Mouse (Mus musculus) limb, embryonic 12.5 days (tissue): ENCODE measurements around the gene Rnf208. TPM values are rescaled to one million over a fixed set of nuclear protein-coding genes. Genes with fewer than 3 reads are reported as not detected.

Source experiments
- ATAC-seq: fragments of 200-750 bp; cut with Nextera tagmentation; 2 replicates; pipeline ENCODE4 v1.8.0; 2017; ENCODE audit warnings: low read depth, moderate TSS enrichment; ENCODE audit not compliant: insufficient number of reproducible peaks, insufficient read depth, low FRiP score, low TSS enrichment
- H3K27ac ChIP-seq: fragments of 300-500 bp; sonication (generic); 2 replicates; pipeline ENCODE4 v1.5.1; 2016; ENCODE audit warnings: mild to moderate bottlenecking, moderate library complexity
- H3K27me3 ChIP-seq: fragments of 300-500 bp; sonication (generic); 2 replicates; pipeline ENCODE4 v1.6.1; 2016; ENCODE audit warnings: mild to moderate bottlenecking, moderate library complexity
- H3K36me3 ChIP-seq: fragments of 300-500 bp; sonication (generic); 2 replicates; pipeline ENCODE4 v1.6.1; 2016; ENCODE audit warnings: mild to moderate bottlenecking, moderate library complexity
- H3K4me1 ChIP-seq: fragments of 300-500 bp; sonication (generic); replicated peaks from 2 replicates; pipeline ENCODE4 v1.6.1; 2016
- H3K4me2 ChIP-seq: fragments of 300-500 bp; sonication (generic); 2 replicates; pipeline ENCODE4 v1.6.1; 2016; ENCODE audit warnings: mild to moderate bottlenecking, moderate library complexity
- H3K4me3 ChIP-seq: fragments of 300-500 bp; sonication (generic); replicated peaks from 2 replicates; pipeline ENCODE4 v1.5.1; 2016; ENCODE audit warnings: mild to moderate bottlenecking
- H3K9ac ChIP-seq: fragments of 300-500 bp; sonication (generic); replicated peaks from 2 replicates; pipeline ENCODE4 v1.6.1; 2016; ENCODE audit warnings: mild to moderate bottlenecking, moderate library complexity
- H3K9me3 ChIP-seq: fragments of 300-500 bp; sonication (generic); 2 replicates; pipeline ENCODE4 v1.6.1; 2016; ENCODE audit warnings: mild to moderate bottlenecking, moderate library complexity
- WGBS: fragments of 180-500 bp; shearing (Covaris S2); methylation state at CpG from one replicate; pipeline ENCODE4 v1.1.7; 2016; 5-methylcytosine and 5-hydroxymethylcytosine counted together
- polyA plus RNA-seq: library from polyadenylated mRNA; unstranded; fragments of >200 nt; fragmentation: Nextera tagmentation; extraction: Ambion mirVana; gene quantifications from 2 replicates; pipeline ENCODE4 v1.2.1, GENCODE M21; 2016

The Rnf208 gene
- polyA plus RNA-seq, 1 experiment from 2014 or later = 7.2 TPM

DNA sequence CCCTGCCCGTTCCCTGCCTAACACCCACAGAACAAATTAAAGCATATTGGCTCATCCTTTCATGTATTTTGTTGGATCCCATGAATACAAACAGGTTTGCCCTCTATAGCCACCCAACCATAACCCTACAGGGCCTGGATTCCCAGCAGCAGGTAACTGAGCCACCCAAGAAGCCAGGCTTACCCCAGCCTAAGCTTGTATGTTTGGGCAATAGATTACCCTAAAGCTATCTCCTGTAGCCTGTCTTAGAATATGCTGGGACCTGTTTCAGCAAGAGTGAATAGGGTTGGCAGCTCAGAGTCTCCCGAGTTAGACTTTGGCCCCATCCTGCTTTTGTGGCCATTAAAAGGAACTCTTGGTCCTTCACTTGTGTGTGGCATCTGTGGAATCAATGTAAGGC, 43.5 kb downstream of the Rnf208 start:
- H3K4me1 ChIP-seq = peaks cover 8% of the 10 kb centered on the region; the same call in 1 of the 2 replicates
- no peak overlapping the region for H3K27ac ChIP-seq
- no peak overlapping the region for H3K4me3 ChIP-seq
- 89% methylated on average over 2 of the region's 2 CpGs for WGBS
- H3K27me3 ChIP-seq = peaks cover 44% of the 10 kb centered on the region
- no peaks in the 10 kb centered on the region for H3K9me3 ChIP-seq
- H3K4me2 ChIP-seq = no peak overlapping the region
- no peak for ATAC-seq
- H3K9ac ChIP-seq = no peak overlapping the region
- H3K36me3 ChIP-seq = peaks cover 57% of the 10 kb centered on the region

DNA sequence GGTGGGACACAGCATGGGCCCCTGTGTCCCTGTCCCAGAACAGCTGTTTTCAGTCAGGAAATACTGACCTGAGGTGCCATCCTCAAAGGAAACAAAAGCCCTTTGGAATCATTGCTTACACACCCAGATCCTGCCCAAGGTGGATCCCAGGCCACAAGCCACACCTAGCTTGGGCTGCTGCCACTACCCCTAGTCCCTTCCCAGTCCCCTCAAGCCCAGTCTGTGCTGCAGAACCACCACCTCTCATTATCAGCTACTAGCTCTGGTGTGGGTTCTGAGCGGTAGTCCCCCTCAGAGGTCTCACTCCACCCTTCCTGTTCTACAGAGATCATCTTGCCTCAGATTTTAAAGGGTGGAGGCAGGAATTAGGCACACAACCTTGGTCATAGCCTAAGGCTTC, 44.3 kb downstream of the Rnf208 start:
- no peak overlapping the region for H3K4me3 ChIP-seq
- 75% methylated on average over 1 of the region's 1 CpGs for WGBS
- H3K9ac ChIP-seq = no peak overlapping the region
- H3K36me3 ChIP-seq = peaks cover 49% of the 10 kb centered on the region
- no peaks in the 10 kb centered on the region for H3K9me3 ChIP-seq
- no peak overlapping the region for H3K27ac ChIP-seq
- peaks cover 52% of the 10 kb centered on the region for H3K27me3 ChIP-seq
- H3K4me2 ChIP-seq = no peak overlapping the region
- ATAC-seq = no peak
- peaks cover 11% of the 10 kb centered on the region; the same call in 1 of the 2 replicates for H3K4me1 ChIP-seq

DNA sequence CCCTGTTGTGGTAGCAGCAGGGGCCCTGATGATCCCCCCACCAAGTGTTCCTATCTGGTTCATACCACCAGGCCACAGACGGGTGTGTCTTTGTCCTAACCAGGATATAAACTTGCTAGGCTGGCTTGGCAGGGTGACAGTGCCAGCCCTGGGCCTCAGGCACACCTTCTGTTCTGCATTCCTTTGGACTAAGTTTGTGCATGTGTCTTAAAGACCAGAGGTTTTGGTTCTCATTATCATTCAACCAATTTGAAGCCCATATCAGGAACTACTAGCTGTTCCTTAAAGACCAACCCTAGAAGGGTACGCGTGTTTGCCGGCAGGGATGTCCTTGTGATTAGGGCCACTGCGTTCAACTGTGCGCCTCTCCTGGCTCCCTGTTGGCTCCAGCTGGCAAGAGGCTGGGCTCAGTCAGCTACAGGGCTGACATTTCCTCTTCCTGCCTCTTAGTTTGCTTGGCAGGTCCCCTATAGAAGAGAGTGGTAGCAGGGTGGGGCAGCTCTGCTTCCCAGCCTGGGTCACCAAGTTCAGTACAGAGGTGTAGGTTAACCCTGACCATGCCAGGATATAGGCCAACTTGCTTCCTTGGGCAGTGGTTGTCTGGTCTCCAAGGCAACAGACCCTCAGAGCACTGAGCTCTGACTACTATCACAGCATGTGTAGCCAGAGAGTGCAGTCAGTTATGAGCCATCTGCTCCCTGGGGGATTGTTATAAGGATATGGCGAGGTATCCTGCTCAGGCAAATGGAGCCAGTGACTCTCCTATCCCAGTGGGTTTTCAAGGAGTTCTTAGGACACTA, 45.0 kb downstream of the Rnf208 start:
- no peak overlapping the region for H3K27ac ChIP-seq
- H3K4me1 ChIP-seq = peaks cover 11% of the 10 kb centered on the region; the same call in 1 of the 2 replicates
- H3K9me3 ChIP-seq = no peaks in the 10 kb centered on the region
- WGBS = 60% methylated on average over 7 of the region's 7 CpGs
- H3K27me3 ChIP-seq = peaks cover 59% of the 10 kb centered on the region
- ATAC-seq = no peak
- no peak overlapping the region for H3K4me3 ChIP-seq
- no peak overlapping the region for H3K9ac ChIP-seq
- peaks cover 44% of the 10 kb centered on the region for H3K36me3 ChIP-seq
- no peak overlapping the region for H3K4me2 ChIP-seq

DNA sequence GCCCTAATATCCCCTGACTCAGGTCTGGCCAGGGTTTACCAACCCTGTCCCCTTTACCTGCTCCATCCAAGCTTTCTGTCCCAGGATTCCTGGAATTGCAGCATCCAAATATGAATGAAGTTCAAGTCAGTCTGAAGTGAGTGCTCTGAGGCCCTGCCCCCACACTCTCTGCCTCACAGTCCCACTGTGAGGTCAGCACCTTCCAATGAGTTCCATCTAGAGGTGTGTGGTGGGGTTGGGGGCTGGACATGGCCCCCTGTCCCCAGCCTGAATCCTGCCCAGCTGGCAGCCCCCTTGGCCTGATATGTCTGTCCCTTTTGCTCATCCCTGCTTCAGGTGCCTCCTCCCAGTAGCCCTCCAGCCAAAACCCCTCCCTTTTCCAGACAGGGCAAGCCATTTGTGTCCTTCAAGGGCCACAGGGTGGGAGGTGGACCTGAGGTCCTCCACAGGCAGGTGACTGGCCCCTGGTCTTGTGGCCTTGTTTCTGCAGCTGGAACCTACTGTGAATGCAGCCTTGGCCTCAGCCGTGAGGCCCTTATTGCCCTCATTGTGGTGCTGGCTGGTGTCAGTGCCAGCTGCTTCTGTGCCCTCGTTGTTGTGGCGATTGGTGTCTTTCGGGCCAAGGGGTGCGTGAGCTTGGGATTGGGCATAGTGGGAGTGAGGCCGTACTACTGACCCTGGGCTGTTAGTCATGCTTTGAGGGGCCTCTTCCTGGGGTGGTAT, 46.0 kb downstream of the Rnf208 start, which contains the start of gene Tmem210:
TSS of gene Tmem210 (plus strand) at position 219 of the 723 bp plus-strand sequence.
- 82% methylated on average over 6 of the region's 6 CpGs for WGBS
- peaks cover 34% of the 10 kb centered on the region for H3K36me3 ChIP-seq
- no peak within 1 kb of the TSS for H3K4me3 ChIP-seq
- no peak within 1 kb of the TSS for H3K4me2 ChIP-seq
- no peaks in the 10 kb centered on the region for H3K9me3 ChIP-seq
- H3K4me1 ChIP-seq = peaks cover 17% of the 10 kb centered on the region; the same call in 1 of the 2 replicates
- ATAC-seq = no peak
- no peak within 1 kb of the TSS for H3K27ac ChIP-seq
- H3K9ac ChIP-seq = no peak within 1 kb of the TSS
- H3K27me3 ChIP-seq = peaks cover 70% of the 10 kb centered on the region

DNA sequence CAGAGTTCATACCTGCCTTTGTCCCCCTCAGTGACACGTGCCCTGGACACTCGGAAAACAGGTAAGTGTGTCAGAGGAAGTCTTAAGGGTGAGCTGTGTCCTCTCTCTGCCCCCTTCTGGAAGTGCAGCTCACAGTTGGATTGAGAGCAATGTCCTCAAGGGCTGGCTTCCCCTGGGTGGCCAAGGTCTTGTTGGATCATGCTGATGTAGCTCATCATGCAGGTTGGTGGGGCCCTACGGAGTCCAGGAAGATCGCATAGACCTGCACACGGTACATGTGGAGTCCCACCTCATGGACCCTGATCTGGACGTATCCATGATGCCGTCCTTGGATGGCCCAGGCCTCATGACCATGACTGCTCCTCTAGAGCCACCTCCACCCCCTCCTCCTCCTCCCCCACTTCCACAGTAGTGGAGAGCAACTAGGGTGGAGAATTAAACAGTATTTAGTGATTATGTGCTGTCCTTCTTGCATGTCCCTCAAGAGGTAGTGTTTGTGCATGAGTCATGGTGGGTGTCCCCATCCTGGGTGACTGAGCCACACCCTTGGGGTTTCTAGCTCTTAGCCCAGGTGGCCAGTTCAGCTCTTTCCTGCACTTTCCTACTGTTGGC, 46.8 kb downstream of the Rnf208 start:
- Histone ChIP-seq H3K9ac (no peak overlapping the region), H3K36me3 (peaks cover 26% of the 10 kb centered on the region), H3K4me1 (peaks cover 17% of the 10 kb centered on the region; the same call in 1 of the 2 replicates), H3K27ac (no peak overlapping the region), H3K27me3 (peaks cover 77% of the 10 kb centered on the region), H3K9me3 (no peaks in the 10 kb centered on the region), H3K4me2 (no peak overlapping the region), H3K4me3 (no peak overlapping the region)
- WGBS = 76% methylated on average over 7 of the region's 7 CpGs
- no peak for ATAC-seq

DNA sequence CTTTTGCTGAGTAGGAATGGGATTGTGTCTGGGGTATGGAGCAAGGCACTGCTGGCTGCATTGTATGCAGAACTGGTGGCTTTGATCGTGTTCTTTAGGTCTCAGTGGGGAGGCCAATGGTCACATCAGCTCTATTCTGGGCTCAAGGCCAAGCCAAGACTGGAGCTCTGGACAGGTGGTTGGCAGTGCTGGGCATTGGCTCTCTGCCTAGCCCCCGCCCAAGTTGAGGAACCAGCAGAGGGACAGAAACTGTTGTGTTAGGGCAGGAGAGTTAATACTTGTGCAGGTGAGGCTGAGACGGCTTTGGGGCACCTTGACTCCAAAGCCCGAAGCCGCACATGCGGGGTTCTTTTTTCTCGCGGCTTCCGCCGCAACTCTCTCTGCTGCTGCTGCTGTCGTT, 47.6 kb downstream of the Rnf208 start, which contains the start of gene Lrrc26:
TSS of gene Lrrc26 (plus strand) at position 265 of the 400 bp plus-strand sequence.
- H3K4me1 ChIP-seq = peaks cover 17% of the 10 kb centered on the region; the same call in 1 of the 2 replicates
- peaks cover 18% of the 10 kb centered on the region for H3K36me3 ChIP-seq
- no peak for ATAC-seq
- 9% methylated on average over 11 of the region's 11 CpGs for WGBS
- peak within 1 kb of the TSS; percentile 27 for H3K4me2 ChIP-seq
- no peak within 1 kb of the TSS for H3K27ac ChIP-seq
- H3K27me3 ChIP-seq = peaks cover 85% of the 10 kb centered on the region
- H3K4me3 ChIP-seq = peak within 1 kb of the TSS; percentile 31
- H3K9ac ChIP-seq = no peak within 1 kb of the TSS
- H3K9me3 ChIP-seq = no peaks in the 10 kb centered on the region

DNA sequence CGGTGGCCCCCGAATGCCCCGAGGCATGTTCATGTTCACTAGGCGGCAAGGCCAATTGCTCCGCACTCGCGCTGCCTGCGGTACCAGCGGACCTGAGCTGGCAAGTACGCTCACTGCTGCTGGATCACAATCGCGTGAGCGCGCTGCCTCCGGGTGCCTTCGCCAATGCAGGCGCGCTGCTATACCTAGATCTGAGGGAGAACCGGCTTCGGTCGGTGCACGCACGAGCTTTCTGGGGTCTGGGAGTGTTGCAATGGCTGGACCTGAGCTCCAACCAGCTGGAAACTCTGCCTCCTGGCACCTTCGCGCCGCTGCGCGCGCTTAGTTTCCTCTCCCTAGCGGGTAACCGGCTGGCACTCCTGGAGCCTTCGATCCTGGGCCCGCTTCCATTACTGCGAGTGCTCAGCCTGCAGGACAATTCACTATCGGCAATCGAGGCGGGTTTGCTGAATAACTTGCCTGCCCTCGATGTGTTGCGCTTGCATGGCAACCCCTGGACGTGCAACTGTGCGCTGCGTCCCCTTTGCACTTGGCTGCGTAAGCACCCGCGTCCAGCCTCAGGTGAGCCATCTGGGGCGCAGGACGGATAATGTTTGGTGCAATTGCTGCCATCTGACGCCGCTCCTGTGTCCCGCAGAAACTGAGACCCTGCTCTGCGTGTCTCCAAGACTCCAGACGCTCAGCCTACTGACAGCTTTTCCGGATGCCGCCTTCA, 48.2 kb downstream of the Rnf208 start:
- peak overlapping the region; percentile 31 for H3K4me3 ChIP-seq
- WGBS = 2% methylated on average over 54 of the region's 54 CpGs
- H3K27ac ChIP-seq = no peak overlapping the region
- H3K9ac ChIP-seq = no peak overlapping the region
- peaks cover 91% of the 10 kb centered on the region for H3K27me3 ChIP-seq
- peaks cover 12% of the 10 kb centered on the region for H3K36me3 ChIP-seq
- peak overlapping the region; percentile 27 for H3K4me2 ChIP-seq
- no peak for ATAC-seq
- H3K4me1 ChIP-seq = peaks cover 17% of the 10 kb centered on the region; the same call in 1 of the 2 replicates
- no peaks in the 10 kb centered on the region for H3K9me3 ChIP-seq

DNA sequence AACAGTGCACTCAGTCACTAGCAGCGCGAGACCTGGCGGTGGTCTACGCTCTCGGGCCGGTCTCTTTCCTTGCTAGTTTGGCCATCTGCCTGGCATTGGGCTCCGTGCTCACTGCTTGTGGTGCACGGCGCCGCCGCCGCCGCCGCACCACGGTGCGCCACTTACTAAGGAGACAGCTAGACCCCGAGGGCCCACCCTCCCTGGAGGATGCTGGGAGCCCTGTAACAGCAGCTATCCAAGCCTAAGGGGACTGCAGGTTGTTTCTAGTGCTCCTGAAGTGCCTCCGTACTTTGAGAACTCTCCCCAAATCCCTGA, 48.7 kb downstream of the Rnf208 start:
- H3K4me1 ChIP-seq = peaks cover 17% of the 10 kb centered on the region; the same call in 1 of the 2 replicates
- H3K36me3 ChIP-seq = peaks cover 7% of the 10 kb centered on the region
- no peak for ATAC-seq
- H3K9me3 ChIP-seq = no peaks in the 10 kb centered on the region
- no peak overlapping the region for H3K9ac ChIP-seq
- peak overlapping the region; percentile 31 for H3K4me3 ChIP-seq
- H3K4me2 ChIP-seq = peak overlapping the region; percentile 27
- H3K27me3 ChIP-seq = peaks cover 97% of the 10 kb centered on the region
- H3K27ac ChIP-seq = no peak overlapping the region
- 1% methylated on average over 18 of the region's 18 CpGs for WGBS

DNA sequence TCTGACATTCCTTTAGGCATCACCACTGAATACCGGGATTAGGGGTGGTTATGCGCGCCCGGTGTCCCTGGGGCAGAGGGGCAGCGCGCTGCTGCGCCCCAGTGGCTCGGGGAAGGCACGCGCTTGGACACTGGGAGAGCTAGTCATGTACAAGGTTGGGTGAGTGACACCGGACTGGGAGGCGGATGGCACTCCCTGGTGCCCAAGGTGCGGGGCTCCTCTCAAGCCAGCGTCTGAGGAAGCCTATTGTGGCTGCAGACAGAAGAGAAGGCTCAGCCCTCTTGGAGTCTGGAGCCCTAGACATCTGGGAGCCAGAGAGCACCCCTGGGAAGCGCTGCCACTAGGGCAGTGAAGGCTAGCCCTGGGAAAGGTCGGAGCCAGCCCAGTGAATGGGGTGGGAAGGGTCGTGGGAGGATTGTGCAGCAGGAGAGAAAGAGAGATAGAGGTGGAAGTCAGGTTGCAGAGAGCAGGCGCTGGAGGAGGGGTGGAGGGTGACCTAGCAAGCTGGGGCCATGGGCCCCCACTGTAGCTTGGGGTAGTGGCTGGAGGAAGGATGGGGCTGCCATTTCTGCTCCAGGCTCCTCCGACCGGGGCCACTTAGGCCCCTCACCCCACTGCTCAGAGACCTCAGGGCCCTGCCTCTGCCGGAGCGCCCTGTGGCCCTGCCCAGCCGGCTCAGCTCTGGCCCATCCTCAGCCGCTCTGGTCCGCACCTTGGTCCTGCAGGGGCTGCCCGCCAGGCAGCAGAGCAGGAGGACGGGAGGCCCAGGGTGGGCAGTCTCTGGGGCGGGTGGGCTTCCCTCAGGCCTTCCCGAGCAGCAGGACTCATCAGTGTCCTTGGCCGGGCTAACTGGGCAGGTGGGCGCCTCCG, 49.4 kb downstream of the Rnf208 start:
- peak overlapping the region; percentile 53 for H3K4me2 ChIP-seq
- 0 out of 2 replicates have a peak overlapping the region, but pooled peaks have one; percentile 46 for H3K9ac ChIP-seq
- no peak overlapping the region for H3K27ac ChIP-seq
- H3K27me3 ChIP-seq = peaks cover 100% of the 10 kb centered on the region
- H3K4me1 ChIP-seq = peaks cover 17% of the 10 kb centered on the region; the same call in 1 of the 2 replicates
- H3K9me3 ChIP-seq = no peaks in the 10 kb centered on the region
- no peak for ATAC-seq
- peak overlapping the region; percentile 31 for H3K4me3 ChIP-seq
- 4% methylated on average over 32 of the region's 32 CpGs for WGBS
- H3K36me3 ChIP-seq = peaks cover under 1% of the 10 kb centered on the region; the same call in 1 of the 2 replicates

DNA sequence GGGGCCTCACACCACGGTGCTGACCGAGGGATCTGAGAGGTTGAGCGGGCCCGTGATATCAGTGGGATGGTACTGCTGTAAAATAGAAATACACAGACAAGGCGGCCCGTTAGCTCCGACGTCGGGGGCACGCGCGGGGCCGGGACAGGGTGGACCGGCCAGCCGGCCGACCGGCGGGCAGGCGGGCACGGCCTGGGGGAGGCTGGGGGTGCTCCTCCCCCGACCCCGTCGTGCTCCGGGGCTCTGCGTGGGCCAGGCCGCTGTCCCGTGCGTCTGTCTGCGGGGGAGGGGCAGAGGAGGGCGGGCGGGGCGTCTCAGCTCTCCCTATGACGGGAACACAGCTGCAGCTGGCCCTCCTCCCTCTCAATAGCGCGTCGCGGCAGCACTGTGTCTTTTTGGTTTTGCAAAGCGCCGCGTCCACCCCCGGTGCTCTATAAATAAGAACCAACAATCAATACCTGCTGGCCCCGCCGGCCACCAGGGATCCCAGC, 50.0 kb downstream of the Rnf208 start:
- Histone ChIP-seq H3K9me3 (no peaks in the 10 kb centered on the region), H3K4me3 (peak overlapping the region; percentile 31), H3K4me2 (peak overlapping the region; percentile 53), H3K27ac (no peak overlapping the region), H3K9ac (peak overlapping the region; percentile 46; the same call in 1 of the 2 replicates), H3K4me1 (peaks cover 17% of the 10 kb centered on the region; the same call in 1 of the 2 replicates), H3K27me3 (peaks cover 100% of the 10 kb centered on the region), H3K36me3 (no peaks in the 10 kb centered on the region)
- ATAC-seq = no peak
- 9% methylated on average over 36 of the region's 43 CpGs for WGBS
